Mouse (Mus musculus) mesoderm, embryonic 11.5 days (tissue): ENCODE data around the gene Tmem210.

Source experiments
- DNase-seq: peaks from one replicate; pipeline ENCODE4 v3.0.0-alpha.2; 2012; ENCODE audit warnings: low read depth, low spot score

Tmem210 gene

DNA sequence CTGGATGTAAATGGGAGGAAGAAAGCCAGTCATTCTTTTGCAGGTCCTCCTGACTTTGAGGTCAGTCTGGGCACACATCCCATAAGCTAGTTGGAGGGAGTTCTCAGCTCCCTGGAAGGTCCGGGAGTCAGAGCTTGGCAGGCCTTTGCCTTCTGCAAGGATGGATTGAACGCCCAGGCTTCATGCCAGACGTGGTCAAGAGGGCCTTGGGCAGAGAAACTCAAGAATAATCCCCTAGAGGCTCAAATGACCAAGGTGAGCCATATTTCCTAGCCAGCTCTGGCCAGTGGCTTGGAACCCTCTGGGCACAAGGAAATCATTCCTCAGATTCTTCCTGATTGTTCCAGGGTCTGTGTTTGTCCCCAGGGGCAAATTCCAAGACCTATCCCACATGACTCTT is 23.1 kb upstream of the Tmem210 start:
- no peak for DNase-seq

DNA sequence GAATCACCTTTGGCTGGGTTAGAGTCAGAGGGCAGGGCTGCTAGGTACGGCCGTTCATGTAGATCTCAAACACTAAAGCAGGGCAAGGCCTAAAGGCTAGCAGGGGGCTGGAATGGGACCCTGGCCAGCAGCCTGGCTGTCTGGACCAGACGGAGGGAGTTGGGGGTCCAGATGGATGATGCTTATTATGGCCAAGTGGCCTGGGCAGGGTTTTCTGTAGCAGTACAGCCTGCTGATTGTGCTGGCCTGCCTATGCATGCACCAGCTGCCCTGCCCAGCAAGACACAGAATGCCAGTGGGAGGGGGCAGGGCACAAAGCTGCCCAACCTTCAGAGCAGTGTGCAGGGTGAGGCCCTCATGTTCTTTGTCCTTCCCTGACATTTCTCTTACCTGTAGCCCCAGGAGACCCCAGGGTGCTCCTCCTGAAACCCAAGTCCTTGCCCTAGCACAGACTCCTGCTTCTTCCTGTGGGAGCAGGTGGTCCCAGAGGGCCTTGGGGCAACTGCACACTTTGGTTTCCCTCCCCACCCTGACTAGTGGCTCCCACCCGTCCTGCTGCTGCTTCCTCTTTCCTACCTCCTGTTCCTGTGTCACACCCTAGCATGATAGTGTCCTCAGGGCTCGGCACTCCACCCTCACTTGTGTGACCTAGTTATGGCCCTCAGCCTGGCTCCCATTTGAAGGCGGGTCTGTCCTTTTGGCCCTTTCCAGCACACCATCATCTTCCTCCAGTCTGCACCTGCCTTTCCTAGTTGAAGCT is 21.9 kb upstream of the Tmem210 start:
- no peak for DNase-seq

DNA sequence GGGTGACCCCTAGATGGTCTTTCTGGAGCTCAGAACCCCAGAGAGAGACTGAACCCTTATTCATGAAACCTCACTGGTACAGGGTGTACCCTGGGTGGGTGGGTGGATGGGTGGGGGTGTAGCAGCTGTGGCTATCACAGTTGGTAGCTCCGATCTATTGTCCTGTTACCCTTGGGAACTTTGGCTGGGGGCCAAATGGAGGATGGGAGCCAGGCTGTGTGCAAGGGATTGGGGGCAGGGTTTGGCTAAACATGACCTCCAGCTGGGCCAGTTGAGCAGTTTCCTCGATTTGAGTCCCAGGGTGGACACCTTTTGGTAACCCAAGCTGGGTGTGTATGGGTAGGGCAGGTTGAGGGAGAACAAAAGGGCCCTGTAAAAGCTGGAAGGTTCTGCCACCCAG is 21.2 kb upstream of the Tmem210 start:
- DNase-seq = no peak

DNA sequence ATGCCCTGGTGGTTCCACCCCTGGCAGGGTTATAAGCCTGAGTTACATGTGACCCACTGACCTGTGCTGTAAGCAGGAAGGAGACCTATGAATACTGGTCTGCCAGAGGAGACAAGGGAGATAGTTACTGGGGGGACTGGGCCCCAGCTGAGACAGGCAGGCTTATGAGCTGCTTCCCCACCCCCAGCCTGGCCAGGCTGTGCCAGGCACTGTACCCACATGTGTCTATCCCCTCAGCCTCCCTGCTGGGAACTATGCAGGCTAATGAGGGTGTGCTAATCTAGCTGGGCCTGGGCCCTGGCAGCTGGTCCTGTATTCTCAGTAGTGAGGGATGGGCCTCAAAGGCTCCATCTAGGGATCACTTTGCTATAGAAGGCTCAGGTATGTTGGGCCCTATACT is 20.7 kb upstream of the Tmem210 start:
- no peak for DNase-seq

DNA sequence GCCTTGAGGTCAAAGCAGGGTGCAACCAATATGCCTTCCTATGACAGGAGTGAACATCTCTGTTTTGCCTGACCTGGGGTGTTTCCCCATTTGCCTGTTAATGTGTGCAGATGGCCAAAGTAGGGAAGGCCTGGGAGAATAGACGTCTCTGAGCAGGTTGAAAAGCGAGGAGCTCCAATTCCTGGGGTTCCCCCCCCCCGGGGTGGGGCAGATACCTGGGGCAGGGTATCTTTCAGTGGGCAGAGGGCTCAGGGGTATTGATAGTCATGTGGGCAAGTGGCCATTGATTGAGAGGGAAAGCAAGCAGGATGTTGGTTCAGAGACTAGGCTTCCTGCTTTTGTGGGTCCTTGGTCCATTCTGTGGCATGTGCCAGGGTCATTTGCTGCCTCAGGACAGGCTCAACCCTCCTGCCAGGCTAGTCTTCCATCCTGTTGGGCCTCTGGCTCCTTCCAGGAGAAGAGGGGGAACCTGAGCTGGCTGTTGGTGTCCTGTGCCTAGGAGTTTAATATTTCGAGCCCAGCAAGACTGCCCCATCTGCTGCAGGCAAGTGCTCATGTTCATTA is 20.1 kb upstream of the Tmem210 start:
- DNase-seq = no peak

DNA sequence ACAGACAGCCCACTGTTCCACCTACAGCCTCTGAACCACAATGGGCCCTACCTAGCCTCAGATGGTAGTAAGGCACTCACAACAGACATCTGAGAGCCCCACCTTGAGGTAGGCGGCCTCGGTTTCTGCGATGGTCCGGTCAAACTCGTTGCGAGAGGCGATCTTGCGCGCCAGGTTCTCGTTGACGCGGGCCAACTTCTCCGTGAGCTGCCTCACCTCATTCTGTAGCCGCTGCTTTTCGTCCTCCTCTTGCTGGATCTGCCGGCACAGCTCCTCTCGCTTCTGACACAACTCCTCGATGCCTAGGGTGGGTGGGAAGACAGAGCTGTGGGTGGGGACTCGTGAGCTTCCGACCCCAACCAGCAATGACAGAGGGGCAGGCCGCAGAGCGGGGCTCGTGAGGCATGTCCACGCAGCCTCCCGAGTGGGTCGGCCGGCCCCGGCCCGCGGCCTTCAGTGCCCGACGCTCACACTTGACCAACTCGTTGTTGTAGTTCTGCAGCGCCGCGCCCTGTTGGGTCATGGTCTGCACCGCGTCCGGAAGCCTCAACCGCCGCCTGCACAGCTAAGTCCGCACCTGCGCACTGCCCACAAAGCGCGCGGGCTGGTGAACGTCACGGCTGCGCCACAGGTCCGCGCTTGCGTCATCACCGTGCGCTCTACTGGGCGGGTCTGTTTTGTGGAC is 16.0 kb upstream of the Tmem210 start, which contains the start of the genes Ssna1 and Anapc2:
Gene Ssna1, minus strand, starts transcription at position 612 of the 685 bp plus-strand sequence.
Gene Anapc2, plus strand, starts transcription at position 652 of the 685 bp plus-strand sequence.
- DNase-seq = peak; percentile 98

DNA sequence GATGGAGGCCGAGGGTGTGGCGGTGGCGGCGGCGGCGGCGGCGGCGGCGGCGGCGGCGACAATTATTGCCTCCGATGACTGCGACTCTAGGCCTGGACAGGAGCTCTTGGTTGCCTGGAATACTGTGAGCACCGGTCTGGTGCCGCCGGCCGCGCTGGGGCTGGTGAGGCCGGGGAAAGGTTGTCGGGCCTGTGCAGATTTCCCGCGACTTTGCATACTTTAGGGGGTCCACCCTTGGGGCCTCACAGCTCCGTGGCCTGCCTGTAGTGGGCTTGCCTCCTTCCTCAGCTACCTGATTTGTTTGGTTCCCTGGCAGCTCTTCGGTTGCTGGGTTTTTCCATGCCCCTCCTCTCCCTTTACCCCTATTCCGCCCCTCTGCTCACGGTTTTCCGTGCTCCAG is 15.4 kb upstream of the Tmem210 start:
- DNase-seq = no peak

DNA sequence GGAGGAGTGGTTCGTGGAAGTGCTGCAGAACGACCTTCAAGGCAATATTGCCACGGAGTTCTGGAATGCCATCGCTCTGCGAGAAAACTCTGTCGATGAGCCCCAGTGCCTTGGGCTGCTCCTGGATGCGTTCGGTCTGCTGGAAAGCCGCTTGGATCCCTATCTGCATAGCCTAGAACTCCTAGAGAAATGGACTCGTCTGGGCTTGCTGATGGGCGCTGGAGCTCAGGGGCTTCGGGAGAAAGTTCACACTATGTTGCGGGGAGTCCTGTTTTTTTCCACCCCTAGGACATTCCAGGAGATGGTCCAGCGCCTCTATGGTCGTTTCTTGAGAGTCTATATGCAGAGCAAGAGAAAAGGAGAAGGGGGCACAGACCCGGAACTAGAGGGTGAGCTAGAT is 14.9 kb upstream of the Tmem210 start:
- DNase-seq = no peak

DNA sequence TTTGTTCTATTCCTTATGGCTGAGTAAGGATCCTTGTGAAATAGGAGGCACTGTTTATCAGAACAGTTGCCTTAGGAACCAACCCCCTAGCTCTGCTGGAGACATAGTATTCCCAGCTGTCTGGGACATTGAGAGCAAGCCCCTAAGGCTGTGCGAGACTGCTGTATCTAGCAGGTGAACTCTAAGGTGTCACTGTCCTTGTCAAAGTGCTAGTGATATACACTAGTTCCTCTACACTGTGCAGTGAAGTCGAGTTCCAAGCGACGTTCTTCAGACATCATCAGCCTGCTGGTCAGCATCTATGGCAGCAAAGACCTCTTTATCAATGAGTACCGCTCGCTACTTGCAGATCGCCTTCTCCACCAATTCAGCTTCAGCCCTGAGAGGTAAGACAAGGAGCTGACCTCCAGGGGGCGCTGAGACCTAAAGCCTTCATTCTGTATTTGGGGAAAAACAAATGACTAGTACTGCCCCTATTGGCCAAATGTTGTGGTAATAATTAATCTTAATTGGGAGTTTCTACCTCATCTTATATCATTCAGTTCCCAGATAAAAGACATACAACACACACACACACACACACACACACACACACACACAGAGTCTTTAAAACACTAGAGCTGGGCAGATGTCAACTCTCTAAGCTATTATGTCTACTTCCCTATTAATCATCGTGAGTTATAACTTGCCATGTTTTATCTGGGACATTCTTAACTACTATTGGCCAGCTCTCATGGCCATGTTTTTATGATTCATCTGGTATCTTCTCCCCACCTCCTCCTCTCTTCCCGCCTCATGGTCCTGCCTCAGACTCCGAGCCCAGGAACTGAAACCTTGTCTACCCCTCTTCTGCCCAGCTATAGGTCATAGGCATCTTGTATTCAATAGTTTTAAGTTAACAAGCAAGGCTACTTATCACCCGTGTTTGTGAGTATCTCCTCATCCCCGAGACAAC is 8.7 kb upstream of the Tmem210 start:
- peak; percentile 82 for DNase-seq

DNA sequence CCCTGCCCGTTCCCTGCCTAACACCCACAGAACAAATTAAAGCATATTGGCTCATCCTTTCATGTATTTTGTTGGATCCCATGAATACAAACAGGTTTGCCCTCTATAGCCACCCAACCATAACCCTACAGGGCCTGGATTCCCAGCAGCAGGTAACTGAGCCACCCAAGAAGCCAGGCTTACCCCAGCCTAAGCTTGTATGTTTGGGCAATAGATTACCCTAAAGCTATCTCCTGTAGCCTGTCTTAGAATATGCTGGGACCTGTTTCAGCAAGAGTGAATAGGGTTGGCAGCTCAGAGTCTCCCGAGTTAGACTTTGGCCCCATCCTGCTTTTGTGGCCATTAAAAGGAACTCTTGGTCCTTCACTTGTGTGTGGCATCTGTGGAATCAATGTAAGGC is 2.4 kb upstream of the Tmem210 start:
- DNase-seq = no peak

DNA sequence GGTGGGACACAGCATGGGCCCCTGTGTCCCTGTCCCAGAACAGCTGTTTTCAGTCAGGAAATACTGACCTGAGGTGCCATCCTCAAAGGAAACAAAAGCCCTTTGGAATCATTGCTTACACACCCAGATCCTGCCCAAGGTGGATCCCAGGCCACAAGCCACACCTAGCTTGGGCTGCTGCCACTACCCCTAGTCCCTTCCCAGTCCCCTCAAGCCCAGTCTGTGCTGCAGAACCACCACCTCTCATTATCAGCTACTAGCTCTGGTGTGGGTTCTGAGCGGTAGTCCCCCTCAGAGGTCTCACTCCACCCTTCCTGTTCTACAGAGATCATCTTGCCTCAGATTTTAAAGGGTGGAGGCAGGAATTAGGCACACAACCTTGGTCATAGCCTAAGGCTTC is 1.6 kb upstream of the Tmem210 start:
- no peak for DNase-seq

DNA sequence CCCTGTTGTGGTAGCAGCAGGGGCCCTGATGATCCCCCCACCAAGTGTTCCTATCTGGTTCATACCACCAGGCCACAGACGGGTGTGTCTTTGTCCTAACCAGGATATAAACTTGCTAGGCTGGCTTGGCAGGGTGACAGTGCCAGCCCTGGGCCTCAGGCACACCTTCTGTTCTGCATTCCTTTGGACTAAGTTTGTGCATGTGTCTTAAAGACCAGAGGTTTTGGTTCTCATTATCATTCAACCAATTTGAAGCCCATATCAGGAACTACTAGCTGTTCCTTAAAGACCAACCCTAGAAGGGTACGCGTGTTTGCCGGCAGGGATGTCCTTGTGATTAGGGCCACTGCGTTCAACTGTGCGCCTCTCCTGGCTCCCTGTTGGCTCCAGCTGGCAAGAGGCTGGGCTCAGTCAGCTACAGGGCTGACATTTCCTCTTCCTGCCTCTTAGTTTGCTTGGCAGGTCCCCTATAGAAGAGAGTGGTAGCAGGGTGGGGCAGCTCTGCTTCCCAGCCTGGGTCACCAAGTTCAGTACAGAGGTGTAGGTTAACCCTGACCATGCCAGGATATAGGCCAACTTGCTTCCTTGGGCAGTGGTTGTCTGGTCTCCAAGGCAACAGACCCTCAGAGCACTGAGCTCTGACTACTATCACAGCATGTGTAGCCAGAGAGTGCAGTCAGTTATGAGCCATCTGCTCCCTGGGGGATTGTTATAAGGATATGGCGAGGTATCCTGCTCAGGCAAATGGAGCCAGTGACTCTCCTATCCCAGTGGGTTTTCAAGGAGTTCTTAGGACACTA is 908 bp upstream of the Tmem210 start:
- no peak for DNase-seq

DNA sequence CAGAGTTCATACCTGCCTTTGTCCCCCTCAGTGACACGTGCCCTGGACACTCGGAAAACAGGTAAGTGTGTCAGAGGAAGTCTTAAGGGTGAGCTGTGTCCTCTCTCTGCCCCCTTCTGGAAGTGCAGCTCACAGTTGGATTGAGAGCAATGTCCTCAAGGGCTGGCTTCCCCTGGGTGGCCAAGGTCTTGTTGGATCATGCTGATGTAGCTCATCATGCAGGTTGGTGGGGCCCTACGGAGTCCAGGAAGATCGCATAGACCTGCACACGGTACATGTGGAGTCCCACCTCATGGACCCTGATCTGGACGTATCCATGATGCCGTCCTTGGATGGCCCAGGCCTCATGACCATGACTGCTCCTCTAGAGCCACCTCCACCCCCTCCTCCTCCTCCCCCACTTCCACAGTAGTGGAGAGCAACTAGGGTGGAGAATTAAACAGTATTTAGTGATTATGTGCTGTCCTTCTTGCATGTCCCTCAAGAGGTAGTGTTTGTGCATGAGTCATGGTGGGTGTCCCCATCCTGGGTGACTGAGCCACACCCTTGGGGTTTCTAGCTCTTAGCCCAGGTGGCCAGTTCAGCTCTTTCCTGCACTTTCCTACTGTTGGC is 895 bp downstream of the Tmem210 start:
- DNase-seq = no peak

DNA sequence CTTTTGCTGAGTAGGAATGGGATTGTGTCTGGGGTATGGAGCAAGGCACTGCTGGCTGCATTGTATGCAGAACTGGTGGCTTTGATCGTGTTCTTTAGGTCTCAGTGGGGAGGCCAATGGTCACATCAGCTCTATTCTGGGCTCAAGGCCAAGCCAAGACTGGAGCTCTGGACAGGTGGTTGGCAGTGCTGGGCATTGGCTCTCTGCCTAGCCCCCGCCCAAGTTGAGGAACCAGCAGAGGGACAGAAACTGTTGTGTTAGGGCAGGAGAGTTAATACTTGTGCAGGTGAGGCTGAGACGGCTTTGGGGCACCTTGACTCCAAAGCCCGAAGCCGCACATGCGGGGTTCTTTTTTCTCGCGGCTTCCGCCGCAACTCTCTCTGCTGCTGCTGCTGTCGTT is 1.7 kb downstream of the Tmem210 start, which contains the start of gene Lrrc26:
Gene Lrrc26, plus strand, starts transcription at position 265 of the 400 bp plus-strand sequence.
- DNase-seq = no peak

DNA sequence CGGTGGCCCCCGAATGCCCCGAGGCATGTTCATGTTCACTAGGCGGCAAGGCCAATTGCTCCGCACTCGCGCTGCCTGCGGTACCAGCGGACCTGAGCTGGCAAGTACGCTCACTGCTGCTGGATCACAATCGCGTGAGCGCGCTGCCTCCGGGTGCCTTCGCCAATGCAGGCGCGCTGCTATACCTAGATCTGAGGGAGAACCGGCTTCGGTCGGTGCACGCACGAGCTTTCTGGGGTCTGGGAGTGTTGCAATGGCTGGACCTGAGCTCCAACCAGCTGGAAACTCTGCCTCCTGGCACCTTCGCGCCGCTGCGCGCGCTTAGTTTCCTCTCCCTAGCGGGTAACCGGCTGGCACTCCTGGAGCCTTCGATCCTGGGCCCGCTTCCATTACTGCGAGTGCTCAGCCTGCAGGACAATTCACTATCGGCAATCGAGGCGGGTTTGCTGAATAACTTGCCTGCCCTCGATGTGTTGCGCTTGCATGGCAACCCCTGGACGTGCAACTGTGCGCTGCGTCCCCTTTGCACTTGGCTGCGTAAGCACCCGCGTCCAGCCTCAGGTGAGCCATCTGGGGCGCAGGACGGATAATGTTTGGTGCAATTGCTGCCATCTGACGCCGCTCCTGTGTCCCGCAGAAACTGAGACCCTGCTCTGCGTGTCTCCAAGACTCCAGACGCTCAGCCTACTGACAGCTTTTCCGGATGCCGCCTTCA is 2.3 kb downstream of the Tmem210 start:
- DNase-seq = no peak

DNA sequence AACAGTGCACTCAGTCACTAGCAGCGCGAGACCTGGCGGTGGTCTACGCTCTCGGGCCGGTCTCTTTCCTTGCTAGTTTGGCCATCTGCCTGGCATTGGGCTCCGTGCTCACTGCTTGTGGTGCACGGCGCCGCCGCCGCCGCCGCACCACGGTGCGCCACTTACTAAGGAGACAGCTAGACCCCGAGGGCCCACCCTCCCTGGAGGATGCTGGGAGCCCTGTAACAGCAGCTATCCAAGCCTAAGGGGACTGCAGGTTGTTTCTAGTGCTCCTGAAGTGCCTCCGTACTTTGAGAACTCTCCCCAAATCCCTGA is 2.8 kb downstream of the Tmem210 start:
- DNase-seq = no peak

DNA sequence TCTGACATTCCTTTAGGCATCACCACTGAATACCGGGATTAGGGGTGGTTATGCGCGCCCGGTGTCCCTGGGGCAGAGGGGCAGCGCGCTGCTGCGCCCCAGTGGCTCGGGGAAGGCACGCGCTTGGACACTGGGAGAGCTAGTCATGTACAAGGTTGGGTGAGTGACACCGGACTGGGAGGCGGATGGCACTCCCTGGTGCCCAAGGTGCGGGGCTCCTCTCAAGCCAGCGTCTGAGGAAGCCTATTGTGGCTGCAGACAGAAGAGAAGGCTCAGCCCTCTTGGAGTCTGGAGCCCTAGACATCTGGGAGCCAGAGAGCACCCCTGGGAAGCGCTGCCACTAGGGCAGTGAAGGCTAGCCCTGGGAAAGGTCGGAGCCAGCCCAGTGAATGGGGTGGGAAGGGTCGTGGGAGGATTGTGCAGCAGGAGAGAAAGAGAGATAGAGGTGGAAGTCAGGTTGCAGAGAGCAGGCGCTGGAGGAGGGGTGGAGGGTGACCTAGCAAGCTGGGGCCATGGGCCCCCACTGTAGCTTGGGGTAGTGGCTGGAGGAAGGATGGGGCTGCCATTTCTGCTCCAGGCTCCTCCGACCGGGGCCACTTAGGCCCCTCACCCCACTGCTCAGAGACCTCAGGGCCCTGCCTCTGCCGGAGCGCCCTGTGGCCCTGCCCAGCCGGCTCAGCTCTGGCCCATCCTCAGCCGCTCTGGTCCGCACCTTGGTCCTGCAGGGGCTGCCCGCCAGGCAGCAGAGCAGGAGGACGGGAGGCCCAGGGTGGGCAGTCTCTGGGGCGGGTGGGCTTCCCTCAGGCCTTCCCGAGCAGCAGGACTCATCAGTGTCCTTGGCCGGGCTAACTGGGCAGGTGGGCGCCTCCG is 3.5 kb downstream of the Tmem210 start:
- DNase-seq = no peak

DNA sequence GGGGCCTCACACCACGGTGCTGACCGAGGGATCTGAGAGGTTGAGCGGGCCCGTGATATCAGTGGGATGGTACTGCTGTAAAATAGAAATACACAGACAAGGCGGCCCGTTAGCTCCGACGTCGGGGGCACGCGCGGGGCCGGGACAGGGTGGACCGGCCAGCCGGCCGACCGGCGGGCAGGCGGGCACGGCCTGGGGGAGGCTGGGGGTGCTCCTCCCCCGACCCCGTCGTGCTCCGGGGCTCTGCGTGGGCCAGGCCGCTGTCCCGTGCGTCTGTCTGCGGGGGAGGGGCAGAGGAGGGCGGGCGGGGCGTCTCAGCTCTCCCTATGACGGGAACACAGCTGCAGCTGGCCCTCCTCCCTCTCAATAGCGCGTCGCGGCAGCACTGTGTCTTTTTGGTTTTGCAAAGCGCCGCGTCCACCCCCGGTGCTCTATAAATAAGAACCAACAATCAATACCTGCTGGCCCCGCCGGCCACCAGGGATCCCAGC is 4.2 kb downstream of the Tmem210 start:
- no peak for DNase-seq

DNA sequence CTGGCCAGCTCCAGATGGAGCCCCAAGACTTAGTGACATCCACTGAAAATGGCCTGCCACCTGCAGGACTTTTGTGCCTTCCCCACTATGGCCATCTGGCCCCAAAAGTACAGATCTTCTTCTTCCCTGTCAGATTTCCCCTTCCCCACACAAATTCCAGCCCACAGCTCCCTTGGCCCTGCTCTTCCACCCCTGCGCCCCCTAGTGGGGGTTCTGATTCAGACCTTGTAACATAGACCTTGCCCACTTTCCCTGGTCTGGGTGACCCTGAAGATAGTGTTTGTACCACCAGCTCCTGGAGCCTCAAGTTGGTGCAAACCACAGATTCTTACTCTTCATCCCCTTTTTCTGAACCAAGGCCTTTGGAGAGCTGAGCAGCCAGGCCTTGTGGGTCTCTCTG is 4.9 kb downstream of the Tmem210 start:
- peak; percentile 85 for DNase-seq
